16 mouse cellular contexts compared by ENCODE assay signal in the genomic region with DNA sequence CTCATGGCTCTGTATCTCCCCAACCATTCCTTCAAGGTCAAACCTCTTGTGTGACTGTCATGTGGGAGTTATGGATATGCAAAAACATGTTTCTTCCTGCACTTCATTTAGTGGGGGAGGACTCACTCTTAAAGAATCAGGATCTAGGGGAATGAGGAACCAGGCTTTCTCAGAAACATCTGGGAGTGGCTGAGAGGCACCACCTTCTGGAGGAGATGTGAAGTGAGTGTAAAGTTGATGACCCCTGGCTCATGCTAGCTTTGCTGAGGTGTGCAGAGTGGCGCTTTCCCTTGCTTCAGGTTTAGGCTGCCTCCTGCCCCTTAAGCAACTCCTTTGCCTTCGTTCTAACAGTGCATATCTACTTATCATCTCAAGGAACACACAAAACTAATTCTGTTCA.
DNase-seq lines count a peak whose midpoint lies in the region; ATAC-seq lines count a peak whose summit lies in the region.
"Had no signal": no experiment of that assay in that cellular context is flagged by ENCODE, and none has a peak within 500 bp of the region (broad histone marks: within the 10 kb centered on the region; RNA-seq: fewer than 3 reads in every experiment).

No protein-coding gene starts in this region.

- H3K4me1 ChIP-seq in kidney, embryonic 16.5 days (ENCODE audit: insufficient read depth, low read length): no peaks in the 10 kb centered on the region
- no peaks in the 10 kb centered on the region for H3K4me1 ChIP-seq in embryonic facial prominence, embryonic 11.5 days (ENCODE audit: control insufficient read depth, insufficient read depth, low read length)
- peaks cover 12% of the 10 kb centered on the region for H3K4me1 ChIP-seq in limb, embryonic 11.5 days (ENCODE audit: control insufficient read depth, insufficient read depth, low read length)
- H3K4me1 ChIP-seq in forebrain, embryonic 13.5 days: no peaks in the 10 kb centered on the region
- H3K4me1 ChIP-seq: heart, embryonic 12.5 days had no signal

- no peak overlapping the region for H3K4me3 ChIP-seq in kidney, embryonic 16.5 days (ENCODE audit: low read length)
- H3K4me3 ChIP-seq in embryonic facial prominence, embryonic 11.5 days (ENCODE audit: low read depth, low read length): no peak overlapping the region
- H3K4me3 ChIP-seq in limb, embryonic 11.5 days (ENCODE audit: low read depth, low read length): no peak overlapping the region
- no peak overlapping the region for H3K4me3 ChIP-seq in forebrain, embryonic 13.5 days
- H3K4me3 ChIP-seq: heart, embryonic 12.5 days had no signal

- no peaks in the 10 kb centered on the region for H3K9me3 ChIP-seq in kidney, embryonic 16.5 days (ENCODE audit: low read length)
- H3K9me3 ChIP-seq in embryonic facial prominence, embryonic 11.5 days (replicated peaks; ENCODE audit: control insufficient read depth, low read length): no peaks in the 10 kb centered on the region
- no peaks in the 10 kb centered on the region for H3K9me3 ChIP-seq in limb, embryonic 11.5 days (ENCODE audit: control insufficient read depth, low read length)
- H3K9me3 ChIP-seq in forebrain, embryonic 13.5 days (replicated peaks): no peaks in the 10 kb centered on the region
- H3K9me3 ChIP-seq: heart, embryonic 12.5 days had no signal

- no peak overlapping the region for H3K4me2 ChIP-seq in kidney, embryonic 16.5 days (replicated peaks; ENCODE audit: low read depth, low read length)
- H3K4me2 ChIP-seq in embryonic facial prominence, embryonic 11.5 days (ENCODE audit: low read depth, low read length): no peak overlapping the region
- no peak overlapping the region for H3K4me2 ChIP-seq in limb, embryonic 11.5 days (ENCODE audit: low read depth, severe bottlenecking)
- H3K4me2 ChIP-seq in forebrain, embryonic 13.5 days: no peak overlapping the region
- H3K4me2 ChIP-seq: heart, embryonic 12.5 days had no signal

- H3K9ac ChIP-seq in kidney, embryonic 16.5 days (replicated peaks; ENCODE audit: low read length): no peak overlapping the region
- no peak overlapping the region for H3K9ac ChIP-seq in embryonic facial prominence, embryonic 11.5 days (replicated peaks; ENCODE audit: low read length)
- no peak overlapping the region for H3K9ac ChIP-seq in limb, embryonic 11.5 days (ENCODE audit: low read length)
- no peak overlapping the region for H3K9ac ChIP-seq in forebrain, embryonic 13.5 days
- H3K9ac ChIP-seq: heart, embryonic 12.5 days had no signal

- ATAC-seq in kidney, embryonic 16.5 days (ENCODE audit: low FRiP score, low TSS enrichment): peak; percentile 42; the same call in 1 of the 2 replicates
- ATAC-seq in embryonic facial prominence, embryonic 11.5 days (replicated peaks; ENCODE audit: insufficient number of reproducible peaks, low FRiP score, low TSS enrichment, low read depth): no peak
- ATAC-seq in limb, embryonic 11.5 days (ENCODE audit: insufficient number of reproducible peaks, low FRiP score, low TSS enrichment, low read depth): no peak
- ATAC-seq in forebrain, embryonic 13.5 days: no peak
- ATAC-seq: forebrain, embryonic 16.5 days; intestine, embryonic 16.5 days had no signal

- H3K27me3 ChIP-seq in kidney, embryonic 16.5 days (ENCODE audit: insufficient read depth, low read length): no peaks in the 10 kb centered on the region
- no peaks in the 10 kb centered on the region for H3K27me3 ChIP-seq in embryonic facial prominence, embryonic 11.5 days (ENCODE audit: control insufficient read depth, insufficient read depth, low read length)
- no peaks in the 10 kb centered on the region for H3K27me3 ChIP-seq in limb, embryonic 11.5 days (ENCODE audit: control insufficient read depth, insufficient read depth, low read length)
- no peaks in the 10 kb centered on the region for H3K27me3 ChIP-seq in forebrain, embryonic 13.5 days
- H3K27me3 ChIP-seq: heart, embryonic 12.5 days had no signal

- no peak for DNase-seq in kidney, postnatal 25 days
- peak; percentile 27 for DNase-seq in ES-CJ7 (ENCODE audit: low read depth, low spot score)
- peak; percentile 58 for DNase-seq in embryonic facial prominence, embryonic 11.5 days (ENCODE audit: low spot score)
- peak; percentile 60 for DNase-seq in limb, embryonic 11.5 days (ENCODE audit: low spot score)
- no peak for DNase-seq in spleen, postnatal 14 days (ENCODE audit: low spot score in 2 of 2)
- DNase-seq in cerebellum, adult 11 months: no peak
- DNase-seq: adrenal gland, postnatal 14 days; cerebellum, adult 2 months; left cerebral cortex, postnatal 4 days; midbrain, embryonic 14.5 days had no signal

- 65% methylated on average over 2 of the region's 2 CpGs for WGBS in kidney, embryonic 16.5 days
- 59% methylated on average over 2 of the region's 2 CpGs for WGBS in embryonic facial prominence, embryonic 11.5 days
- 51% methylated on average over 2 of the region's 2 CpGs for WGBS in limb, embryonic 11.5 days
- WGBS in forebrain, embryonic 13.5 days: 75% methylated on average over 2 of the region's 2 CpGs

- H3K36me3 ChIP-seq in kidney, embryonic 16.5 days (ENCODE audit: insufficient read depth, low read length): no peaks in the 10 kb centered on the region
- H3K36me3 ChIP-seq in embryonic facial prominence, embryonic 11.5 days (replicated peaks; ENCODE audit: control insufficient read depth, insufficient read depth, low read depth, low read length): no peaks in the 10 kb centered on the region
- no peaks in the 10 kb centered on the region for H3K36me3 ChIP-seq in limb, embryonic 11.5 days (ENCODE audit: control insufficient read depth, insufficient read depth, low read length)
- no peaks in the 10 kb centered on the region for H3K36me3 ChIP-seq in forebrain, embryonic 13.5 days (ENCODE audit: poor library complexity, severe bottlenecking)
- H3K36me3 ChIP-seq: G1E; heart, embryonic 12.5 days had no signal

- H3K27ac ChIP-seq in kidney, embryonic 16.5 days (ENCODE audit: low read length): no peak overlapping the region
- no peak overlapping the region for H3K27ac ChIP-seq in embryonic facial prominence, embryonic 11.5 days (replicated peaks; ENCODE audit: low read depth, low read length)
- no peak overlapping the region for H3K27ac ChIP-seq in limb, embryonic 11.5 days (replicated peaks; ENCODE audit: low read depth, low read length)
- H3K27ac ChIP-seq in forebrain, embryonic 13.5 days: no peak overlapping the region

Comparison
In these comparisons a context has a peak if more than half of its experiments do, and no peak if none do; other contexts are left out.
1. DNase-seq: peak in ES-CJ7 (single experiment), embryonic facial prominence, embryonic 11.5 days (single experiment) and limb, embryonic 11.5 days (single experiment); none in kidney, postnatal 25 days (0 of 2), spleen, postnatal 14 days (0 of 2) and cerebellum, adult 11 months (single experiment).